Mouse (Mus musculus) megakaryocyte progenitor cell, adult 5-6 weeks (primary cell): Measurements from ENCODE around the gene Hsh2d. TPM values are rescaled to one million over a fixed set of nuclear protein-coding genes. Genes with fewer than 3 reads are reported as not detected.

Experiments used
- ATAC-seq: replicated peaks from 2 replicates; pipeline ENCODE4 v1.8.0; 2016; ENCODE audit warnings: mild to moderate bottlenecking, moderate TSS enrichment, inconsistent platforms; ENCODE audit not compliant: poor library complexity
- total RNA-seq, 2 experiments: library from RNA; stranded (forward) in 1 of 2; stranded (reverse) in 1 of 2; fragments of 157-497, 149-512 nt in 1 of 2; fragments of 200-1000 nt in 1 of 2; gene quantifications; 2 replicates each; pipeline versions ENCODE4 v1.2.3 to v1.2.4; 2015 to 2017

The Hsh2d gene
- total RNA-seq (2015) (6.6 and 8.7 TPM in 2 replicates), total RNA-seq (2017) (4.5 and 5.9 TPM in 2 replicates)

GRCm38 (mm10) chr8:72189417-72190214 is at the start of gene Hsh2d:
Gene Hsh2d, plus strand, starts transcription at chr8:72189638.
- peak; percentile 95 for ATAC-seq

- no peak for ATAC-seq
These were observed 46.1 kb upstream of the Hsh2d start for GRCm38 (mm10) chr8:72143256-72143824.

- ATAC-seq: peak; percentile 79
These were observed 45.0 kb upstream of the Hsh2d start for GRCm38 (mm10) chr8:72144345-72144975.

GRCm38 (mm10) chr8:72145511-72145910 is 43.9 kb upstream of the Hsh2d start:
- ATAC-seq: peak; percentile 54

GRCm38 (mm10) chr8:72146056-72146455 is 43.4 kb upstream of the Hsh2d start:
- peak; percentile 48 for ATAC-seq

- no peak for ATAC-seq
These were observed 42.9 kb upstream of the Hsh2d start for GRCm38 (mm10) chr8:72146556-72146955.

- ATAC-seq: no peak
These were observed 42.2 kb upstream of the Hsh2d start for GRCm38 (mm10) chr8:72147266-72147665.

- ATAC-seq: no peak
These were observed 40.4 kb upstream of the Hsh2d start for GRCm38 (mm10) chr8:72149056-72149455.

- peak; percentile 88 for ATAC-seq
These were observed 37.9 kb upstream of the Hsh2d start for GRCm38 (mm10) chr8:72151418-72152078.

- no peak for ATAC-seq
These were observed 36.1 kb upstream of the Hsh2d start for GRCm38 (mm10) chr8:72153382-72153781.

GRCm38 (mm10) chr8:72158096-72158495 is 31.3 kb upstream of the Hsh2d start:
- no peak for ATAC-seq

GRCm38 (mm10) chr8:72158726-72159125 is 30.7 kb upstream of the Hsh2d start:
- no peak for ATAC-seq

GRCm38 (mm10) chr8:72160007-72160406 is 29.4 kb upstream of the Hsh2d start:
- no peak for ATAC-seq

- ATAC-seq: peak; percentile 90
These were observed 28.4 kb upstream of the Hsh2d start, which contains the start of gene Rab8a for GRCm38 (mm10) chr8:72160707-72161697. Gene Rab8a, plus strand, starts transcription at chr8:72161200.

GRCm38 (mm10) chr8:72162821-72163220 is 26.6 kb upstream of the Hsh2d start:
- ATAC-seq: no peak

GRCm38 (mm10) chr8:72169098-72169668 is 20.3 kb upstream of the Hsh2d start:
- ATAC-seq: peak; percentile 92

- ATAC-seq: no peak
These were observed 19.7 kb upstream of the Hsh2d start for GRCm38 (mm10) chr8:72169681-72170249.

- ATAC-seq: peak; percentile 95
These were observed 12.0 kb upstream of the Hsh2d start for GRCm38 (mm10) chr8:72177346-72177925.
